Mouse (Mus musculus) macrophage (primary cell): ENCODE results near the gene Izumo1. TPM values are rescaled to one million over a fixed set of nuclear protein-coding genes. Genes with fewer than 3 reads are reported as not detected.

Source experiments
- H3K27ac ChIP-seq: fragments of 350-480 bp; formaldehyde crosslinking; 2 replicates; pipeline ENCODE4 v1.9.0; 2021
- H3K36me3 ChIP-seq: fragments of 350-480 bp; formaldehyde crosslinking; 2 replicates; pipeline ENCODE4 v1.9.0; 2021; ENCODE audit errors: inconsistent target
- H3K4me3 ChIP-seq: fragments of 350-480 bp; formaldehyde crosslinking; 2 replicates; pipeline ENCODE4 v1.9.0; 2021; ENCODE audit errors: inconsistent target
- H3K79me2 ChIP-seq: fragments of 350-480 bp; formaldehyde crosslinking; 2 replicates; pipeline ENCODE4 v1.9.0; 2021; ENCODE audit errors: inconsistent target
- WGBS: methylation state at CpG from one replicate; pipeline ENCODE4 v1.1.7; 2026; ENCODE audit warnings: inconsistent platforms; ENCODE audit not compliant: missing documents; 5-methylcytosine and 5-hydroxymethylcytosine counted together
- polyA plus RNA-seq: library from polyadenylated mRNA; stranded (reverse); fragments of 250-400 nt; gene quantifications from 3 replicates; pipeline ENCODE4 v1.2.4, GENCODE M21; 2018; ENCODE audit warnings: inconsistent platforms

Izumo1 gene
- polyA plus RNA-seq, 1 experiment from 2014 or later: not detected

DNA sequence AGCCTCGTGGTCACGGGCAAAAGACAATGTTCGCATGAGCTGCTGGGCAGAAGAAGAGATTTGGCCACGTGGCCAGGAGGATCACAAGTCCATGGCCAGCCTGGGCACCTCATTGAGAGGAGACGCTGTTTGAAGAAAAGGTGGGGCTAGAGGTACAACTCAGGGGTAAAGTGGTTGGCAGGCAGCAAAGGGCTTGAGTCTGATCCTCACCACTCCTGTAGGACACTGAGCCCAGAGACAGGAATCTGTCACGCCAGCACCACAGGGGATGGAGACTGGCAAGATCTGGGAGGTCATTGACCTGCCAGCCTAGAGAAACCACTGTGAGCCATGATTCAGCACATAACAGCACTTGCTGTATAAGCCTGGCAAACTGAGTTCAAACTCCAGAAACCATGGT is 24.1 kb upstream of the Izumo1 start:
- 89% methylated on average over 6 of the region's 6 CpGs for WGBS
- Histone ChIP-seq H3K79me2 (no peaks in the 10 kb centered on the region), H3K4me3 (no peak overlapping the region), H3K36me3 (no peaks in the 10 kb centered on the region), H3K27ac (no peak overlapping the region)

DNA sequence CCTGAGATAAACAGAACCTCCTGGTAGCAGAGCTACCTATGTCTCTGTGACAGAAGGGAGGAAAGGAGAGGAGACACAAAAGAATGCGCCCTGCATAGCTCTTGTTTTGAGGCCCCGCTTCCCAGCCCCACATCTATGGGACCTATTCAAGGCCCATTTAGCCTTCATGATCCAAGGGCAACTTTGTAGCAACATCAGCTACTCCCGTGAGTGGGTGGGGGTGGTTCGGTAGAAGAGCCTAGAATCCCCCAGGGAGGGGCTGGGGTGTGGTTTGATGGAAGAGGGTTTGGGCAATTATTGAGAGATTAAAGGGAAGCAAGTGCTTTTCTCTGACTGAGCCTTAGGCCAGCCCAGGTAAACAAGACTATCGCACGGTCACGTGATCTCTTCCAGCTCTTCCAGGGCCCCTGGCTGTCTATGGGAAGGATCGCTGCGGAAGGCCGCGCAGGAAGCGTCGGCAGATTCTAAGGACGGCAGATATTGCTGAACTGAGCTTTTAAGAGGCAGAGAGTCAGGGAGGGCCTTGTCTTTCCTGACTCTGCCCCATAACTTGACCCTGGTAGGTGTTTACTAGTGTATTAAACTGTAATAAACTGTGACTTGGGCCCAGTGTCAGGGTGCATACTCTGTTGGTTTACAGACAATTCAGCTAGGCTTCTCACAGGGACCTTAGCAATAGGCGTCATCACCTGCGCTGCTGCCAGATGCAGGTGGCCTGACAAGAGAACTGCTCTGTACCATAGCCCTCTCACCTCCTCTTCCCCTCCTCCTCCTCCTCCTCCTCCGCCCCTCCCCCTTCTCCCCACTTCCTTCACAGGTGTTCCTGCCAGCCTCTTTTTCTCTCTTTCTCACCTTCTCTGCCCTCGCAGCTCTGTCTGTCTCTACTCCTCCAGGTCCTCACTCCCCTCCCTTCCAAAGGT is 22.4 kb upstream of the Izumo1 start:
- Histone ChIP-seq H3K27ac (no peak overlapping the region), H3K79me2 (no peaks in the 10 kb centered on the region), H3K4me3 (no peak overlapping the region), H3K36me3 (no peaks in the 10 kb centered on the region)
- WGBS: 93% methylated on average over 18 of the region's 18 CpGs

DNA sequence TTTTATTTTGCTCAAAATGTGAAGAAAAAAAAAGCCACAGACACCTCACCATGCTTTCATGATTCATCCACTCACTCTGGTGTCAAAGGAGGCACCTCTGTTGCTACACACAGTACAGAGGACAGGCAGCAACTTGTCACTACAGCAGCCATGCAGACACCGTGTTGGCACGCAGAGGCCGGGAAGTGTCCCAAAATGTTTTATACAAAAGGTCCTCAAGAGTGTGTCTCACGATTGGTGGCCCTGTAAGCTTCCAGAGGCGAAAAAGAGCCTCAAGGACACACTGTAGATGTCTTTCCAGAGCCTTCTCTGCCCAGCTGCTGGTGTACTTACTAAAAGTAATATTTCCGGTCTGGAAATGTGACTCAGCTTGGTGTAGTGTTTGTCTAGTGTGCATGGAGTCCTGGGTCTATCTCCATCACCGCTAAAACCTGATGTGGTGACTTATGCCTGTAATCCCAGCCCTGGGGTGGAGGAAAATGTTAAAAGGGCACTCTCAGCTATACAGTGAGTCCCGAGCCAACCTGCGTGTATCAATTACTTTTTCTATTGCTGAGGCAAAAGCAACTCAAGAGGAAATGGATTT is 15.8 kb upstream of the Izumo1 start:
- Histone ChIP-seq H3K4me3 (no peak overlapping the region), H3K27ac (no peak overlapping the region), H3K79me2 (no peaks in the 10 kb centered on the region), H3K36me3 (no peaks in the 10 kb centered on the region)
- 89% methylated on average over 9 of the region's 9 CpGs for WGBS

DNA sequence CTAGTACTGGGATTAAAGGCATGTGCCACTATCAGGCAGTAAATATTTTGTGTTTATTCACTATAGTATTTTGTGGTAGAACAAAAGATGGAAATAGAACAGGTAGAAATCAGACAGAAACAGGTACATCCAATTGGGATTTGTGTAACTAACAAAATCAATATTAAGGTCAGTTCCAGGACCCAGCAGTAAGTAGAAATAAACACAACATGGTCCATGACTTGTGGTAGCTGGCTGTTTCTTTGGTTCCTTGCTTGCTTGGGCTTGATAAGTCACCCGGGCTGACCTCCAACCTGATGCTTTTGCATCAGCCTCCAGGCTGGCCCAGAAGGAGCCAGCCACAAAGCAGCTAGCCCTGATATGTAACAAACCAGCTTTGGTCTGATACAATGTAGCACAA is 12.1 kb upstream of the Izumo1 start:
- H3K27ac ChIP-seq: no peak overlapping the region
- WGBS: 100% methylated on average over 1 of the region's 1 CpGs
- no peaks in the 10 kb centered on the region for H3K36me3 ChIP-seq
- no peaks in the 10 kb centered on the region for H3K79me2 ChIP-seq
- H3K4me3 ChIP-seq: no peak overlapping the region

DNA sequence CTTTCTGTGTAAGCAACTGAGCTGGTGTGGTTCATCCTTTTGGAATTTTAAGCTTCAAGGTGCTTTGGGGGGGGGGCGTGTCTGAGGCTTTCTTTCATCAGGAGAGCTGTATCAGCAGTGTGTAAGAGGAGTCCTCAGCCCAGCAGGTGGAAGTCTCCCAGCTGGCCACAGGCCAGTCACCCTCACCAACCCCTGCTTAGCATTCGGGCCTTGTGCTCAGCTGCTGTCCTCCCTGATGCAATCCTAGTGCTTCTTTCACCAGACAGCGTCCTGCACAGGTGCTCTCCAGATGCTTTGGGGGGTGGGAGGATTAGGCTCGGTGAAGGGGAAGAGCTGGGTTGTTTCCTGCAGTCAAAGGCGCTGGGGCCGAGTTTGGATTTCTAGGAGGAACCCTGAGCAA is 5.3 kb upstream of the Izumo1 start:
- Histone ChIP-seq H3K36me3 (no peaks in the 10 kb centered on the region), H3K4me3 (no peak overlapping the region), H3K27ac (no peak overlapping the region), H3K79me2 (no peaks in the 10 kb centered on the region)
- WGBS: 62% methylated on average over 6 of the region's 6 CpGs

DNA sequence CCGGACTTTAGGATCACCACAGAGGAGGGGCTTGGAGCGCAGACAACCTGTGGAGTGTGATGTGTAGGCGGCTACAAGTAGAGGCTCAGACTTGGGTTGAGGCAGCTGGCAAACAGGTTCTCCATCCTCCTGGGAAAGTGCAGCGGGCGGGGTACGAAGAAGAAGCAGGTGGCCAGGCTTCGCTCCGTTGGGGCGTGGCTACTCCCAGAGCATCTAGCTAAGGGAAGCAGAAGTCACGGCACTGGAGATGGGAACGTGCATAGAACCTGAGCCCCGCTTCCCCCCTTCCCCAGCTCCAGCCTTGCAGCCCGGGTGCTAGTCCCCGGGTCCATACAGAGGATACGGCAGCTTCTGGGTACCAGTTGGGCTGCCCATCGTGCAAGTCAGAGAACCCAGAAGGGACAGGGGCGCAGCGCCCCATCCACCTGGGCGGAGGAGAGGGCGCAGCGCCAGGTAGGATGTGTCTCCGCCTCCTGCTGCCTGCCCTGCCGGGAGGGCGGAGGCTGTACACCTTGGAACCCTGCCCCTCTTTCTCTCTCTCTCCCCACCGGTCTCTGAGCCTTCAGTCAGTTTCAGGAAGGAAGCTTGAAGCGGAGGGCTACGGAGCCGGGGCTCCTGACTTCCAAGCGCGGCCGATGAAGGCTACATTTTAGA is 4.4 kb upstream of the Izumo1 start, which contains the start of gene Fut1:
TSS of gene Fut1 (plus strand) at position 248 of the 654 bp plus-strand sequence.
- H3K36me3 ChIP-seq: no peaks in the 10 kb centered on the region
- no peaks in the 10 kb centered on the region for H3K79me2 ChIP-seq
- no peak within 1 kb of the TSS for H3K4me3 ChIP-seq
- no peak within 1 kb of the TSS for H3K27ac ChIP-seq
- 30% methylated on average over 30 of the region's 31 CpGs for WGBS

DNA sequence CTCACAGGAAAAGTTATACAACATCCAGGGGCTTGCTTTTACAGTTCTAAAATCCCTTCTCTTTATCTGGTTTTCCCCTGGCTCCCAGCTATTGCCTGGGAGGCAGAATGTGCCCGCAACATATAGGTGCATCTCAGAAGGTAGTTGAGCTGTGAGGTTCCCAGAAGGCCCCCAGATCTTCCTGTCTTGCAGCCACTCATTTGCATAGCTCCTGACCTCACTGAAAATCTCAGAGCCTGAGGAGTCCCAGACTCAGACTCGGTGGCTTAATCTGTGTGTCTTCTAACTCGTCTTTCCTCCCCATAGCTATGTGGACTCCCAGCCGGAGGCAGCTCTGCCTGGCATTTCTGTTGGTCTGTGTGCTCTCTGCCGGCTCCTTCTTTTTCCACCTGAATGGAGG is 3.3 kb upstream of the Izumo1 start:
- Histone ChIP-seq H3K36me3 (no peaks in the 10 kb centered on the region), H3K4me3 (no peak overlapping the region), H3K27ac (no peak overlapping the region), H3K79me2 (no peaks in the 10 kb centered on the region)
- 86% methylated on average over 5 of the region's 5 CpGs for WGBS

DNA sequence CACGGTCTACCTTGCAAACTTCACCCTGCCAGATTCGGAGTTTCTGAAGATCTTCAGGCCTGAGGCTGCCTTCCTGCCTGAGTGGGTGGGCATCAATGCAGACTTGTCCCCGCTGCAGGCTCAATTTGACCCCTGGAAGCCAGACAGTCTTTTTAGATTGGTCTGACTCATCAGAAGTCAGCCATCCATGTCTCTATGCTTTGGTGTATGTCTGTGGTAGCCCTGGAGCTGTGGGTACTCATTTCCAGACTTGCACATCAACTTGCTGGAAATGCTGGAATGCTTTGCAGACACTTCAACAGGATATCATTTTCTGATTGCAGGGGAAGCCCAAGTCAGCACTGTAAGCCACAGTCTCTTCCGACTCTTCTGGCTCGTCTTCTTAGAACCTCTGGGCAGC is 2.0 kb upstream of the Izumo1 start:
- WGBS: 94% methylated on average over 5 of the region's 5 CpGs
- Histone ChIP-seq H3K79me2 (no peaks in the 10 kb centered on the region), H3K36me3 (no peaks in the 10 kb centered on the region), H3K27ac (no peak overlapping the region), H3K4me3 (no peak overlapping the region)

DNA sequence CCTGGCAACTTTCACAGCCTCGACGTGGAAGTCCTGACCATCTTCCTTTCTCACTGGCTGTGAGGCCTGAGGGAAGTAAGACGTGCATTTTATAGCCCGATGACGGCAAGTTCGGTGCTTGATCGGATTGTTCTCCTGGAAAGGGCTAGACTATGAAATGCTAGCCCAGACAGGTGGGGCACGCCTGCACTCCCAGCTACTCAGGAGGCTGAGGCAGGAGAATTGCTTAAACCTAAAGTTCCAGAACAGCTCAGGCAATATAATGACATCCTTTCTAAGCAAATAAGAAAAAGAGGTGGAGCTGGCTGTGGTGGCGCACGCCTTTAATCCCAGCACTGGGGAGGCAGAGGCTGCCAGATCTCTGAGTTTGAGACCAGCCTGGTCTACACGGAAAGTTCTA is 1.9 kb downstream of the Izumo1 start:
- no peaks in the 10 kb centered on the region for H3K36me3 ChIP-seq
- 94% methylated on average over 11 of the region's 11 CpGs for WGBS
- no peaks in the 10 kb centered on the region for H3K79me2 ChIP-seq
- H3K27ac ChIP-seq: no peak overlapping the region
- no peak overlapping the region for H3K4me3 ChIP-seq

DNA sequence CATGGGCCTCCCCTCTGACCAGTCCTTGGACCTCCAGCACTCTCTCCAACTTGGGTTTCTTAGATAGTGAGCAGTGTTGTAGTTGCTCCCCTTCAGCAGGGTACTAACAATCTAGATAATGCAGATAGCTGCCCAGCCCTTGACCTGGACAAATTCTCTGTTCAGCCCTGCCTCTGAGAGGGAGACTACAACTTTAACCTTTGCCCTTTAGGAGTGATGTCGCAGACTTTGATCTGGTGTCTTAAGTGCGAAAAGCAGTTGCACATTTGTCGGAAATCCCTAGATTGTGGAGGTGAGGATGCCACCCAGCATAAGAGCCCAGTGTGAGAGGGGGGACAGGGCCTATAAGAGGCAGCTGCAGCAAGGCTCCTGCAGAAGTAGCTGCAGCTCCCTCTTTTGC is 3.1 kb downstream of the Izumo1 start:
- no peak overlapping the region for H3K27ac ChIP-seq
- no peak overlapping the region for H3K4me3 ChIP-seq
- no peaks in the 10 kb centered on the region for H3K79me2 ChIP-seq
- WGBS: 97% methylated on average over 3 of the region's 3 CpGs
- no peaks in the 10 kb centered on the region for H3K36me3 ChIP-seq

DNA sequence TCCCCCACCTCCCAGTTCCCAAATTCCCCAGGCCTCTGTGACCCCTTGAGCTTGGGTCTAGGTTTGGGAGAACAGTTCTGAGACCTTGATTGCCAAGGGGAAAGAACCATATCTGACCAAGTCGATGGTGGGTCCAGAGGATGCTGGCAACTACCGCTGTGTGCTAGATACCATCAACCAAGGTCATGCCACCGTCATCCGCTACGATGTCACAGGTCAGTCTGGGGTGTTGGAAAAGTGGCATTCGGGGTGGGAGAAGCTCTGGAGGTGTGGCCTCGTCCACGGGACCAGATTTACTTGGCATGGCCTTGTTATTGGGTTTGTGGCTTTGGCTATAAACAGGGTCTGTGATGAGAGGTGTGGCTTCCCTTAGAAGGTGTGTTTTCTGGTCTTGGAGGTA is 3.9 kb downstream of the Izumo1 start:
- Histone ChIP-seq H3K36me3 (no peaks in the 10 kb centered on the region), H3K79me2 (no peaks in the 10 kb centered on the region), H3K4me3 (no peak overlapping the region), H3K27ac (no peak overlapping the region)
- 84% methylated on average over 8 of the region's 8 CpGs for WGBS

DNA sequence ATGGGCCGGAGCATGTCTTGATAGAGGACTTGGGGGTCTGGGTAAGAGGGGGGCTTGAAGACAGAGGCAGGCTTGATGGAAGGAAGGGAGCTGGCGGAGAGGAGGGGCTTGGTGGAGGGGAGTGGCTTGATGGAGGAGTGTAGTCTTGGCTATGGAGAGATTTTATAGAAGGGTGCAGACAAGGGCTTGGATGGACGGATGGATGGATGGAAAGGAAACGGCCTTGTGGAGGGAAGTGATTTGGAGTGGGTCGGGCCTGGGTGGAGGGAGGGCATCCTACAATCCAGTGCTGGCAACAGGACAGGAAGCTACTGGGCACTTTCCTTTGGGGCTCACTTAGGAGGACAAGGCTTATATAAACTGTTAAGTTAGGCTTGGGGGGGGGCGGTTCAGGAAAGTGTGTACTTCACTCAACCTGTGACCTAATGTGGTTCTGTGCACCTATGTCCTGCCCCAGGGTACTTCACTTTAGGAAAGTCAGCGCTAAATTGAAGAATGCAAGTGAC is 5.0 kb downstream of the Izumo1 start:
- Histone ChIP-seq H3K36me3 (no peaks in the 10 kb centered on the region), H3K4me3 (no peak overlapping the region), H3K79me2 (no peaks in the 10 kb centered on the region), H3K27ac (no peak overlapping the region)
- 99% methylated on average over 6 of the region's 7 CpGs for WGBS

DNA sequence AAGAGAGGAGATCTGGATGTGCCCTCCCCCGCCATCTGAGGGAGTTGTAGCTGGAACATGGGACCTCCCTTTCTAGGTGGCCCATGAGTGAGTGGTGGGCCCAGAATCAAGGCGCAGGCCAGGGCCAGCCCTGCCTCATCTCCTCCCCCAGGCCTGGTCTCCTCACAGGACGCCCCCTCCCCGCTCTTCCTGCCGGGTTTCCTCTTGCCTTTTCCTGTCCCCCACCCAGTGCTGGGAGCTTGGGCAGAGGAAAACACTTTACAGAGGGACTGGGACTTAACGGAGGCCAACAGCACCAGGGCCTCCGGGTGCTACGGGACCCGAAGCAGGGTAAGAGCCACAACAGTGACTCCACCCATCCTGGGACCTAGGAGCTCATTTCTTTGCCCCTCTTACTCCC is 5.7 kb downstream of the Izumo1 start, which contains the start of gene Rasip1:
TSS of gene Rasip1 (plus strand) at position 228 of the 400 bp plus-strand sequence.
- 64% methylated on average over 9 of the region's 9 CpGs for WGBS
- Histone ChIP-seq H3K36me3 (no peaks in the 10 kb centered on the region), H3K27ac (no peak within 1 kb of the TSS), H3K79me2 (no peaks in the 10 kb centered on the region), H3K4me3 (no peak within 1 kb of the TSS)

DNA sequence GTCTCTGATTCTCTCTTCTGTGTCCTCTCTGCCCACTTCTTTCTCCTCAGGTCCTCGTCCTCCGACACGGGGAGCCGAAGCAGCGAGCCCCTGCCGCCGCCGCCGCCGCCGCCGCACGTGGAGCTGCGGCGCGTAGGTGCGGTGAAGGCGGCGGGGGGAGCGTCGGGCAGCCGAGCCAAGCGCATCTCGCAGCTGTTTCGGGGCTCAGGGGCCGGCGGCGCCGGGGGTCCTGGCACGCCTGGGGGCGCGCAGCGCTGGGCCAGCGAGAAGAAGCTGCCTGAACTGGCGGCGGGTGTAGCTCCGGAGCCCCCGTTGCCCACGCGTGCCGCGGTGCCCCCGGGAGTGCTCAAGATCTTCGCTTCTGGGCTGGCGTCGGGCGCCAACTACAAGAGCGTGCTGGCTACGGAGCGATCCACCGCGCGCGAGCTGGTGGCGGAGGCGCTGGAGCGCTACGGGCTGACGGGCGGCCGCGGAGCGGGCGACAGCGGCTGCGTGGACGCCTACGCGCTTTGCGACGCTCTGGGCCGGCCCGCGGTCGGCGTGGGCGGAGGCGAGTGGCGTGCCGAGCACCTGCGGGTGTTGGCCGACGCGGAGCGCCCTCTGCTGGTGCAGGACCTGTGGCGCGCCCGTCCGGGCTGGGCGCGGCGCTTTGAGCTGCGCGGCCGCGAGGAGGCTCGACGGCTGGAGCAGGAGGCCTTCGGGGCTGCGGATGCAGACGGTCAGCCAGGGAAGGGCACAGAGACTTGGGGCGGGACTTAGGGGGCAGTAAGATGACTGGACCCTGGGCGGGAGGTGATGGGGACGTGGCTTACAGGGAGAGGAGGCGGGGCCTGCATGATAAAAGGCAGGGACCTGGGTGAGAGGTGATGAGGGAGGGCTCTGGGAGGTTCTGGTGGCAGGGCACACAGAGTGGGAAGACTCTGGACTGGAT is 7.0 kb downstream of the Izumo1 start:
- Histone ChIP-seq H3K79me2 (no peaks in the 10 kb centered on the region), H3K36me3 (no peaks in the 10 kb centered on the region), H3K4me3 (no peak overlapping the region), H3K27ac (no peak overlapping the region)
- whole genome bisulfite sequencing: 2% methylated on average over 95 of the region's 105 CpGs
